Mouse (Mus musculus) intestine, embryonic 15.5 days (tissue): ENCODE data around the gene Acsbg2. TPM values are rescaled to one million over a fixed set of nuclear protein-coding genes. Genes with fewer than 3 reads are reported as not detected.

Source experiments
- ATAC-seq: fragments of 200-750 bp; cut with Nextera tagmentation; 2 replicates; pipeline ENCODE4 v1.8.0; 2017; ENCODE audit warnings: moderate TSS enrichment, moderate library complexity
- H3K27ac ChIP-seq: fragments of 300-500 bp; sonication (generic); 2 replicates; pipeline ENCODE4 v1.5.1; 2015; ENCODE audit warnings: mild to moderate bottlenecking, inconsistent platforms
- H3K27me3 ChIP-seq: fragments of 300-500 bp; sonication (generic); replicated peaks from 2 replicates; pipeline ENCODE4 v1.6.1; 2015; ENCODE audit warnings: inconsistent platforms
- H3K36me3 ChIP-seq: fragments of 300-500 bp; sonication (generic); 2 replicates; pipeline ENCODE4 v1.6.1; 2015; ENCODE audit warnings: inconsistent platforms
- H3K4me1 ChIP-seq: fragments of 300-500 bp; sonication (generic); replicated peaks from 2 replicates; pipeline ENCODE4 v1.6.1; 2015; ENCODE audit warnings: inconsistent platforms
- H3K4me2 ChIP-seq: fragments of 300-500 bp; sonication (generic); replicated peaks from 2 replicates; pipeline ENCODE4 v1.6.1; 2015; ENCODE audit warnings: mild to moderate bottlenecking, inconsistent platforms
- H3K4me3 ChIP-seq: fragments of 300-500 bp; sonication (generic); replicated peaks from 2 replicates; pipeline ENCODE4 v1.5.1; 2015; ENCODE audit warnings: inconsistent platforms
- H3K9ac ChIP-seq: fragments of 300-500 bp; sonication (generic); 2 replicates; pipeline ENCODE4 v1.6.1; 2015; ENCODE audit warnings: inconsistent platforms
- H3K9me3 ChIP-seq: fragments of 300-500 bp; sonication (generic); 2 replicates; pipeline ENCODE4 v1.6.1; 2016; ENCODE audit warnings: inconsistent platforms
- WGBS: fragments of 180-500 bp; shearing (Covaris S2); methylation state at CpG from one replicate; pipeline ENCODE4 v1.1.7; 2015; 5-methylcytosine and 5-hydroxymethylcytosine counted together
- polyA plus RNA-seq: library from polyadenylated mRNA; unstranded; fragments of >200 nt; fragmentation: Nextera tagmentation; extraction: Ambion mirVana; gene quantifications from 2 replicates; pipeline ENCODE4 v1.2.1, GENCODE M21; 2015

The Acsbg2 gene
- polyA plus RNA-seq, 1 experiment from 2014 or later, result not detected

- Histone ChIP-seq H3K27ac (no peak overlapping the region; the same call in 1 of the 2 replicates), H3K36me3 (no peaks in the 10 kb centered on the region), H3K4me3 (no peak overlapping the region), H3K4me2 (no peak overlapping the region), H3K9me3 (no peaks in the 10 kb centered on the region), H3K27me3 (no peaks in the 10 kb centered on the region), H3K9ac (no peak overlapping the region), H3K4me1 (peaks cover 19% of the 10 kb centered on the region)
- WGBS, result 67% methylated on average over 3 of the region's 3 CpGs
- ATAC-seq, result no peak
Measured at GRCm38 (mm10) chr17:56815057-56815345, 59.2 kb downstream of the Acsbg2 start.

GRCm38 (mm10) chr17:56814316-56815056 is 59.8 kb downstream of the Acsbg2 start:
- Histone ChIP-seq H3K4me2 (no peak overlapping the region), H3K27me3 (no peaks in the 10 kb centered on the region), H3K27ac (no peak overlapping the region; the same call in 1 of the 2 replicates), H3K4me1 (peaks cover 23% of the 10 kb centered on the region), H3K36me3 (no peaks in the 10 kb centered on the region), H3K4me3 (no peak overlapping the region), H3K9ac (no peak overlapping the region), H3K9me3 (no peaks in the 10 kb centered on the region)
- ATAC-seq, result peak; percentile 80
- WGBS, result 15% methylated on average over 24 of the region's 24 CpGs

GRCm38 (mm10) chr17:56810245-56810644 is 64.0 kb downstream of the Acsbg2 start:
- no peaks in the 10 kb centered on the region for H3K9me3 ChIP-seq
- H3K4me1 ChIP-seq, result peaks cover 23% of the 10 kb centered on the region
- H3K27ac ChIP-seq, result 0 out of 2 replicates have a peak overlapping the region, but pooled peaks have one; percentile 32
- WGBS, result 2% methylated on average over 3 of the region's 3 CpGs
- H3K4me3 ChIP-seq, result no peak overlapping the region
- H3K9ac ChIP-seq, result no peak overlapping the region
- no peaks in the 10 kb centered on the region for H3K36me3 ChIP-seq
- peak; percentile 85 for ATAC-seq
- H3K4me2 ChIP-seq, result no peak overlapping the region
- no peaks in the 10 kb centered on the region; the same call in 1 of the 2 replicates for H3K27me3 ChIP-seq

GRCm38 (mm10) chr17:56808518-56808917 is 65.7 kb downstream of the Acsbg2 start:
- Histone ChIP-seq H3K4me1 (peaks cover 21% of the 10 kb centered on the region), H3K9me3 (no peaks in the 10 kb centered on the region), H3K36me3 (no peaks in the 10 kb centered on the region), H3K4me3 (no peak overlapping the region), H3K27ac (no peak overlapping the region), H3K4me2 (no peak overlapping the region), H3K9ac (no peak overlapping the region), H3K27me3 (no peaks in the 10 kb centered on the region; the same call in 1 of the 2 replicates)
- ATAC-seq, result peak; percentile 76
- 12% methylated on average over 9 of the region's 9 CpGs for WGBS

GRCm38 (mm10) chr17:56805784-56806183 is 68.5 kb downstream of the Acsbg2 start:
- WGBS, result 76% methylated on average over 1 of the region's 1 CpGs
- no peak overlapping the region for H3K27ac ChIP-seq
- H3K9me3 ChIP-seq, result no peaks in the 10 kb centered on the region
- H3K27me3 ChIP-seq, result no peaks in the 10 kb centered on the region; the same call in 1 of the 2 replicates
- no peak overlapping the region for H3K4me2 ChIP-seq
- no peak overlapping the region for H3K9ac ChIP-seq
- no peak overlapping the region for H3K4me3 ChIP-seq
- peaks cover 14% of the 10 kb centered on the region for H3K4me1 ChIP-seq
- ATAC-seq, result no peak
- H3K36me3 ChIP-seq, result no peaks in the 10 kb centered on the region

- Histone ChIP-seq H3K9ac (no peak overlapping the region), H3K4me1 (peaks cover 6% of the 10 kb centered on the region), H3K4me3 (no peak overlapping the region), H3K27ac (no peak overlapping the region), H3K9me3 (no peaks in the 10 kb centered on the region), H3K27me3 (no peaks in the 10 kb centered on the region; the same call in 1 of the 2 replicates), H3K4me2 (no peak overlapping the region), H3K36me3 (no peaks in the 10 kb centered on the region)
- WGBS, result 76% methylated on average over 5 of the region's 5 CpGs
- ATAC-seq, result no peak
Measured at GRCm38 (mm10) chr17:56804952-56805351, 69.3 kb downstream of the Acsbg2 start.

GRCm38 (mm10) chr17:56802065-56802464 is 72.2 kb downstream of the Acsbg2 start:
- Histone ChIP-seq H3K9ac (no peak overlapping the region), H3K4me3 (no peak overlapping the region), H3K4me2 (no peak overlapping the region), H3K27ac (no peak overlapping the region), H3K4me1 (0 out of 2 replicates have a peak, but pooled peaks cover 3% of the 10 kb centered on the region), H3K9me3 (no peaks in the 10 kb centered on the region), H3K27me3 (no peaks in the 10 kb centered on the region), H3K36me3 (no peaks in the 10 kb centered on the region)
- 81% methylated on average over 8 of the region's 8 CpGs for WGBS
- no peak for ATAC-seq

- no peak overlapping the region for H3K4me2 ChIP-seq
Measured at GRCm38 (mm10) chr17:56799276-56799675, 75.0 kb downstream of the Acsbg2 start.

GRCm38 (mm10) chr17:56793614-56794319 is 80.5 kb downstream of the Acsbg2 start:
- Histone ChIP-seq H3K27me3 (no peaks in the 10 kb centered on the region), H3K36me3 (no peaks in the 10 kb centered on the region), H3K4me3 (no peak overlapping the region), H3K9me3 (no peaks in the 10 kb centered on the region), H3K9ac (no peak overlapping the region), H3K27ac (no peak overlapping the region), H3K4me2 (no peak overlapping the region), H3K4me1 (0 out of 2 replicates have a peak, but pooled peaks cover under 1% of the 10 kb centered on the region)
- ATAC-seq, result peak; percentile 20; the same call in 1 of the 2 replicates
- 69% methylated on average over 6 of the region's 6 CpGs for WGBS

More at GRCm38 (mm10) chr17:56799276-56799675, 75.0 kb downstream of the Acsbg2 start:
- Histone ChIP-seq H3K9ac (no peak overlapping the region), H3K27me3 (no peaks in the 10 kb centered on the region), H3K9me3 (no peaks in the 10 kb centered on the region), H3K36me3 (no peaks in the 10 kb centered on the region), H3K27ac (no peak overlapping the region), H3K4me1 (no peaks in the 10 kb centered on the region), H3K4me3 (no peak overlapping the region)
- no peak for ATAC-seq
- WGBS, result 80% methylated on average over 3 of the region's 3 CpGs

Other genes with a start within 250 kb of the Acsbg2 start
- gene Lonp1, start 247.6 kb downstream of the Acsbg2 start, polyA plus RNA-seq, result 62.6 and 70.0 TPM in 2 replicates
- gene Catsperd, start 246.3 kb downstream of the Acsbg2 start, polyA plus RNA-seq, result 0.48 and 0.68 TPM in 2 replicates
- 73.5 and 76.2 TPM in 2 replicates for gene Ranbp3, start 201.2 kb downstream of the Acsbg2 start, polyA plus RNA-seq
- 471 and 522 TPM in 2 replicates for gene Ndufa11, start 156.7 kb downstream of the Acsbg2 start, polyA plus RNA-seq
- gene Vmac, start 156.4 kb downstream of the Acsbg2 start, polyA plus RNA-seq, result 14.3 and 15.2 TPM in 2 replicates
- gene Nrtn, start 116.9 kb downstream of the Acsbg2 start, polyA plus RNA-seq, result 9.9 and 10.7 TPM in 2 replicates
- gene Dus3l, start 109.7 kb downstream of the Acsbg2 start, polyA plus RNA-seq, result 38.7 and 42.8 TPM in 2 replicates
- 1.2 and 1.6 TPM in 2 replicates for gene Prr22, start 104.2 kb downstream of the Acsbg2 start, polyA plus RNA-seq
- gene Rfx2, start 43.4 kb downstream of the Acsbg2 start, polyA plus RNA-seq, result 3.1 and 4.4 TPM in 2 replicates
- 0.15 and 0.19 TPM in 2 replicates for gene 1700061G19Rik, start 1.0 kb upstream of the Acsbg2 start, polyA plus RNA-seq
- 39.9 and 40.2 TPM in 2 replicates for gene Mllt1, start 61.0 kb upstream of the Acsbg2 start, polyA plus RNA-seq
- gene Acer1, start 107.7 kb upstream of the Acsbg2 start, polyA plus RNA-seq, result 0.46 and 1.00 TPM in 2 replicates
- 149 and 166 TPM in 2 replicates for gene Clpp, start 115.9 kb upstream of the Acsbg2 start, polyA plus RNA-seq
- 41.1 and 42.4 TPM in 2 replicates for gene Alkbh7, start 122.9 kb upstream of the Acsbg2 start, polyA plus RNA-seq
- gene Pspn, start 125.6 kb upstream of the Acsbg2 start, polyA plus RNA-seq, result 0.45 TPM in 1 of 2 replicates, not detected in the other
- gene Gtf2f1, start 136.8 kb upstream of the Acsbg2 start, polyA plus RNA-seq, result 60.0 and 61.8 TPM in 2 replicates
- 0.24 and 0.42 TPM in 2 replicates for gene Gm17949, start 137.0 kb upstream of the Acsbg2 start, polyA plus RNA-seq
- gene Khsrp, start 157.1 kb upstream of the Acsbg2 start, polyA plus RNA-seq, result 37.5 and 38.9 TPM in 2 replicates
- not detected in 2 replicates for gene Slc25a41, start 167.2 kb upstream of the Acsbg2 start, polyA plus RNA-seq
- gene Crb3, start 184.7 kb upstream of the Acsbg2 start, polyA plus RNA-seq, result 90.2 and 91.6 TPM in 2 replicates
- 7.8 and 8.8 TPM in 2 replicates for gene Slc25a23, start 185.4 kb upstream of the Acsbg2 start, polyA plus RNA-seq
- gene Dennd1c, start 204.1 kb upstream of the Acsbg2 start, polyA plus RNA-seq, result 6.5 and 6.7 TPM in 2 replicates
- 24.2 and 27.1 TPM in 2 replicates for gene Tubb4a, start 213.3 kb upstream of the Acsbg2 start, polyA plus RNA-seq
- gene Tnfsf9, start 230.9 kb upstream of the Acsbg2 start, polyA plus RNA-seq, result 8.3 and 8.9 TPM in 2 replicates